Mouse (Mus musculus) megakaryocyte-erythroid progenitor cell, adult 5-6 weeks (primary cell): ENCODE data around the gene Col4a1. TPM values are rescaled to one million over a fixed set of nuclear protein-coding genes. Genes with fewer than 3 reads are reported as not detected.

Experiments
- ATAC-seq: replicated peaks from 2 replicates; pipeline ENCODE4 v1.8.0; 2016; ENCODE audit warnings: mild to moderate bottlenecking, inconsistent platforms; ENCODE audit not compliant: severe bottlenecking, poor library complexity, low FRiP score, low TSS enrichment
- total RNA-seq, 2 experiments: library from RNA; stranded (forward) in 1 of 2; stranded (reverse) in 1 of 2; fragments of 200-1000, 215-1000 nt in 1 of 2; fragments of >200 nt in 1 of 2; fragmentation: Nextera tagmentation in 1 of 2; gene quantifications; 2 replicates each; pipeline ENCODE4 v1.2.3; 2014 to 2017

Col4a1 gene
- total RNA-seq, 2 experiments from 2014 or later, result not detected

- ATAC-seq, result no peak
Observed at GRCm38 (mm10) chr8:11277602-11278051, 35.0 kb downstream of the Col4a1 start.

- no peak for ATAC-seq
Observed at GRCm38 (mm10) chr8:11276286-11276685, 36.3 kb downstream of the Col4a1 start.

GRCm38 (mm10) chr8:11274415-11274814, 38.2 kb downstream of the Col4a1 start:
- no peak for ATAC-seq

- no peak for ATAC-seq
Observed at GRCm38 (mm10) chr8:11273506-11274158, 39.0 kb downstream of the Col4a1 start.

- no peak for ATAC-seq
Observed at GRCm38 (mm10) chr8:11272205-11272604, 40.4 kb downstream of the Col4a1 start.

GRCm38 (mm10) chr8:11270826-11271225, 41.8 kb downstream of the Col4a1 start:
- ATAC-seq, result no peak

- no peak for ATAC-seq
Observed at GRCm38 (mm10) chr8:11268753-11269152, 43.9 kb downstream of the Col4a1 start.

GRCm38 (mm10) chr8:11266471-11266870, 46.2 kb downstream of the Col4a1 start:
- ATAC-seq, result no peak

GRCm38 (mm10) chr8:11265971-11266370, 46.7 kb downstream of the Col4a1 start:
- ATAC-seq, result no peak

GRCm38 (mm10) chr8:11263848-11264247, 48.8 kb downstream of the Col4a1 start:
- ATAC-seq, result no peak

GRCm38 (mm10) chr8:11262031-11262735, 50.4 kb downstream of the Col4a1 start:
- no peak for ATAC-seq

- ATAC-seq, result peak; percentile 22; the same call in 1 of the 2 replicates
Observed at GRCm38 (mm10) chr8:11259832-11260615, 52.6 kb downstream of the Col4a1 start.

- no peak for ATAC-seq
Observed at GRCm38 (mm10) chr8:11258517-11259136, 54.0 kb downstream of the Col4a1 start.

- no peak for ATAC-seq
Observed at GRCm38 (mm10) chr8:11257079-11258017, 55.3 kb downstream of the Col4a1 start.

GRCm38 (mm10) chr8:11256405-11256804, 56.2 kb downstream of the Col4a1 start:
- ATAC-seq, result no peak

GRCm38 (mm10) chr8:11255680-11256079, 56.9 kb downstream of the Col4a1 start:
- no peak for ATAC-seq

GRCm38 (mm10) chr8:11254914-11255530, 57.6 kb downstream of the Col4a1 start:
- ATAC-seq, result no peak

- ATAC-seq, result no peak
Observed at GRCm38 (mm10) chr8:11254510-11254909, 58.1 kb downstream of the Col4a1 start.
